Mouse (Mus musculus) C3H10T1/2 (cell line): ENCODE results near the gene Fat4. TPM values are rescaled to one million over a fixed set of nuclear protein-coding genes. Genes with fewer than 3 reads are reported as not detected.

ENCODE experiments used
- polyA plus RNA-seq, 2 experiments: library from polyadenylated mRNA; unstranded; fragments of >200 nt; fragmentation: generic; extraction: Trizol; gene quantifications; one replicate each; pipeline ENCODE4 v1.2.1; 2012; ENCODE audit warnings: missing spikeins in 2 of 2

Gene Fat4
- 10 to 100 TPM in 1 of 2 experiments, under 1 TPM in 1; 0.19 to 28.6 TPM for polyA plus RNA-seq

DNA sequence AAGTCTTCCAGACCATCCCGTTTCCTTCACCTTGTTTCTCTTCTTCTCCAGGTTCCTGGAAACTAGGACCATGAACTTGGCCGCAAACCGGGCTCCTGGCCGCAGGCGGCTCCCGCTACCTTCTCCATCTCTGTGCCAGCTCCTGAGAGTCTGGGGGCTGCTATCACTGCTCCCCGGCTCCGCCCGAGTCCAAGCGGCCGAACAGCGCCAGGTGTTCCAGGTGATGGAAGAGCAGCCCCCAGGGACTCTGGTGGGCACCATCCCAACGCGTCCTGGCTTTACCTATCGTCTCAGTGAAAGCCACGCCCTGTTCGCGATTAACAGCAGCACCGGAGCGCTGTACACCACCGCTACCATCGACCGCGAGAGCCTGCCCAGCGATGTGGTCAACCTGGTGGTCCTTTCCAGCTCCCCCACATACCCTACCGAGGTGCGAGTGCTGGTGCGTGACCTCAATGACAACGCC is at the start of gene Fat4:
TSS of gene Fat4 (plus strand) at position 51 of the 466 bp plus-strand sequence.

